Mouse (Mus musculus): Measurements from ENCODE around the gene Ppp2r1b.

The Ppp2r1b gene

DNA sequence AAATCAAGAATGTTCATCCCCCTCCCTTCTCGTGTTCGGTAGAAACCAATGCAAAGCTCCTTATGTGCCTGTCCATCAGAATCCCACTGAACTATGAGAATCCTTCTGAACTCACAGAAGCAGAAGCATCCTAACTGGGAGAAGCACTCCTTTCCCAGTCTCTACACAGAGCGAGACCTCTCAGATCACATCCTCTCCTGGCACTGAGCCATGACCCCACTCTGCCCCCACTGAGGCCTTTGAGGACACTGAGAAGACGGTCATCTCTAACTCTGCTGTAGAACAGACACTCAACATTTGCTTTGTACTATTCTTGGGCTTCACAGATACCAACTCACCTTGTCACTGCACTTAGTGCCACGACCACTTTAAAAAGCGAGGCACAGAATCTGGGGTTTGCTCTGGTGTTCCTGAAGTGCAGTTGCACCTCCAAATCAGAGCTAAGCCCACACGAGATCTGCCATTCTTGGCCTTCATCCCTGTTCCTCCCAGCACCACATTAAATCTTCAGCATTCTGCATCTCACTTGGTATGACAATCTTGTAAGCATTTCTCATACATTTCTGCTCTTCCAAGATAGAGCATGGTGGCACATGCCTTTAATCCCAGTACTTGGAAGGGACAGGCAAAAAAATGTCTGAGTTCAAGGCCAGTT lies 66.9 kb downstream of the Ppp2r1b start:
- in situ Hi-C loops (cut with MboI) = no loop called here

DNA sequence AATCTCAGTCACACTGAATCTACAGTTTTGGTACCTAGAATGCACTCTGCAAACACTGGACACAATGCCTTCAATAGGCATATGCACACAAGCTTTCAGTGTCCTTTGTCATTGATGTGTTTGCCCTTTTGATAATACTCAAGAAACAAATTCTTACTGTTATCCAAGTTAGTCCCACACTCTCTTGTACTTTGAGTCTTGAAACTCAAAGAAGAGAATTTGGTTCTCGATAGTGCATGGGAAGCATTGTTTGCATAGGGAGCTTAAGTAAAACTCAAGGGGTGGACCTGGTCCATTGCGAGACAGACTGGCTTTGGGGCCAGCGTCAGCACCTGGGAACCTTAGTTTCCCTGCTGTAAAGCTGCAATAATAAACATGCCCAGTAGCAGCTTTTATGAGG lies 73.0 kb downstream of the Ppp2r1b start:
- in situ Hi-C loops (cut with MboI) = no loop called here

DNA sequence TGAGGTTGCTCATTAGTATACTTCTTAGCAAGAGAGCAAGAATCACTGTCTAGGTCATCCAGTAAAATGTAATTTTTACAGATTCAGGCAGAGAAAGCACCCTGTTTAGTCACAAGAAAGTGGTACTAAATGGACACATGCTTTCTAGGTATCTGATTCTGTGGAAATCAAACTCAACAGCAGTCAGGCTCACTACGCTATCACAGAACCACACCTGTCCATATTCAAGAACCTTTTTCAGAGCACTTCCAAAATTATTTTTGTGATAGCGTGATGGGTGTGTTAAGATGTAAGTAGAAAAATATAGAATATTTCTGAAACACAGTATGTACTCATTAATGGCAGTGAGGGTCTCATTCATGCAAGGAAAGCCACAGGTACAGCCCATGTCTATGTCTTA lies 74.5 kb downstream of the Ppp2r1b start:
- in situ Hi-C loops (cut with MboI) = no loop called here

DNA sequence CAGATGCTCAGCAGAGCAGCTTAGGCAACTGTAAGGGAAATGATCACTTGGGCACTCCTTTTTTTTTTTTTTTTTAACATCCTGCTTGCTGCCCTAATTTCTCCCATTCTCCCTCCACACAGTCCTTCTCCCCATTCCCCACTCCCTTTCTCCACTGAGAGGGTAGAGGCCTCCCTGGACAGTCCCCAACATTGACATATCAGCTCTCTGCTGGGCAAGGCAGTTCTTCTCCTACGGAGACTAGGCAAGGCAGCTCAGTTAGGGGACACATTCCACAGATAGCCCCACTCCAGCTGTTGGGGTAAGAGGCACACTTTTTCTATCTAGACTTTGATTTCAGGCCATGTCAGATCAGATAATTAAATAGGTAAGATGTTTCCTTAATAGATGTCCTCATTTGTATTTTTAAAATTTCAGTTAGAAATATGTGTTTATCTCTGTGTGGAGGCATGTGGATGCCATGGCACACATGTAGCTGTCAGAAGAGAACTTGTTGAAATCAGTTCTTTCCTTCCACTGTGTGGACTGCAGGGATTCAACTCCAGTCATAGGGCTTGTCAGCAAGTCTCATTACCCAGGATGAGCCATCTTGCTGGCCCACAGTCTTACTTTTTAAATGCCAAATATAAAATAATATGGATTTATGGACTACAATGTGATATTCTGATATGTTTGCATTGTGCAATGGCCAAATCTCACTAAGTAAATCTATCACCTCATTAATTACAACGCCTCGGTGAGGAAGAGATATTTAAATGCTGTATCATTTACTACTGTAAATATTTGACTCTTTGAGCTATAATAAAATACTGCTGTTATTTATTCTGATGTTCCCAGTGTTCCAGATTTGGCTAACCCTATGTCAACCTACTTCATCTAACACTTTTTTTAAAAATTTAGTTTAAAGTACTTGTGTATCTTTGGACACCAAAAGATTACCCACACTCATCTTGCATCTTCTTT lies 76.1 kb downstream of the Ppp2r1b start:
- in situ Hi-C loops (cut with MboI) = no loop called here

DNA sequence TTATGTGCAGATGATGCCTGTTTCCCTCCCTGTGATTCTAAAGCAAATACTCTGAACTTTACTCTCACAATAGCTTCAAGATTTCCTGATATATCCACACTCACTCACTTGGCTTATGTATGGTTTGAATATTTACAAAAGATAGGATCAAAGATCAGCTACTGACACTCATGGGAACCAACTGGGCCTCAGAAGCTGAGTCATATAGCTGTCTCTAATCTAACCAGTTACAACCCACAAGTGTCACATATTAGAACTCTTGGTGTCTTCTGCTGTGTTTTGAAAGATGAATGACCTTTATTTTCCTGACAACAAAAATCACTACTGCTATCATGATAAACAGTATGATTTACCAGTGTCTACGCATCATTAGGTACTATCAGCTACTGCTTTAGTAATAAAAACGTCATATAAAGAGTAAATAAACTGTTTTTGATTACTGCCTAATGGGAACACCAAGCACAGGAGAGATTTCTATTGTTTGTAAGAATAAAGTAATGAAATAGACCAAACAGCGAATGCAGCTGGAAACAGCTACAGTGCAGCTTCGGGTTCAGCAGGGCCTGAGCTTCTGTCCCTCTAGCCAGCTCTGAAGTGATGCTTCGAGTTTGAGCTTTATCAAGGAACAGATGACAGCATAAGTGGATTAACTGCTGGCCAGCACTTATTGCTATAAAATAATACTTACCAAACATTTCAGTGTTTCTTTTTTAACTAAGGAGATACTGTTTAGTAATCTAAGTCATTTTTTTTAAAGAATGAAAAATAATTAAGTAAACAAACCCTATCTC lies 77.5 kb downstream of the Ppp2r1b start:
- in situ Hi-C loops (cut with MboI) = no loop called here

DNA sequence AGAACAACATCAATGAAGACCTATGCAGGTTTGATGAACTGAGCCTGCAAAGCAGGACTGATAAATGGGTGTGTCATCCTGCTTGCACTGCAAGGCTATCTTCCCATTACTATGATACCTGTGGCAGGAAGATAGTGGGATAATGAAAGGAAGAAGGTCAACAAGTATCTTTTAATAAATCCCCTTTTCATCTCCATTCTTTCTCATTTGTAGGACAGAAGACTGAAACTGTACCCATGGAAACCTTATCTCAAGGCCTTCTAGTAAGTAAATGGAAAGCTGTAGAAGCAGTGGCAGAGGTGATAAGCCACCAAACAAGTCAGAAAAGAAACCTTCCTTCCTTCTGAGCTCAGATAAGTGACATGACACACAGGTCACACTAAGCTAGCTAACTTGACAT lies 79.4 kb downstream of the Ppp2r1b start:
- in situ Hi-C loops (cut with MboI) = no loop called here

DNA sequence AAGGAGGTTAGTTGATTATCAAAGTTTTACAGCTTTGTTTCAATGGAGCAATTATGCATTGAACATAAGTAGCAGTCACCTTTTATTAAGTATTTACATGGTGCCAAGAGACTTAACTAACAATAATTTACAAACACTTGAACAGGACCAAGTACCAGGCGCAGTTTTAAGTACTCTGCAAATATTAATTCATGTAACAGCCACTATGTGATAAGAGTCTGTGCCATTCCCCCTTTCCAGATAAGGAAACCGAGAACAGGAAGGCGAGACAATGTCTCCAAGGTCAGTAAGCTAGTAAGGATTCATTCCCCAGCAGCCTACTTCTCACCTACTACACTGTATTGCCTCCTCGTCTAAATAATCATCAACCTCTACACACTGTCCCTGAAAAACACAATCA lies 80.7 kb downstream of the Ppp2r1b start:
- in situ Hi-C loops (cut with MboI) = no loop called here

DNA sequence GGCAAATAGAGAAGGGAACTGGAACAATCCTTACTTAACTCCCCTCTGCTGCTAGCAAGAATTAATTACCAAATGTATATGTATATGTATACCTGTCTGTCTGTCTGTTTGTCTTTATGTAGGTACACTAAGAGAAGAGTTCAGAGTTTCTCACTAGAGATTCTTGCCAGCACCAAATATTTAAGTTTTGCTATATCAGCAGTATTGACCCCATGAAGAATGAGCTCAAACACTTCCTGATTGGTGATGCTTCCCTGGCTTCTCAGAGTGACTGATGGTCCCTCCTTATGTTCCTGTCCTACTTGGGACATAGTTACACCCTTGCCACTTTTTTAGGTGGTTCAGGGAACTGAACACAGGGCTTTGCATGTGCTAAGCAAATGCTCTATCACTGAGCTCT lies 84.9 kb downstream of the Ppp2r1b start:
- in situ Hi-C loops (cut with MboI) = no loop called here

DNA sequence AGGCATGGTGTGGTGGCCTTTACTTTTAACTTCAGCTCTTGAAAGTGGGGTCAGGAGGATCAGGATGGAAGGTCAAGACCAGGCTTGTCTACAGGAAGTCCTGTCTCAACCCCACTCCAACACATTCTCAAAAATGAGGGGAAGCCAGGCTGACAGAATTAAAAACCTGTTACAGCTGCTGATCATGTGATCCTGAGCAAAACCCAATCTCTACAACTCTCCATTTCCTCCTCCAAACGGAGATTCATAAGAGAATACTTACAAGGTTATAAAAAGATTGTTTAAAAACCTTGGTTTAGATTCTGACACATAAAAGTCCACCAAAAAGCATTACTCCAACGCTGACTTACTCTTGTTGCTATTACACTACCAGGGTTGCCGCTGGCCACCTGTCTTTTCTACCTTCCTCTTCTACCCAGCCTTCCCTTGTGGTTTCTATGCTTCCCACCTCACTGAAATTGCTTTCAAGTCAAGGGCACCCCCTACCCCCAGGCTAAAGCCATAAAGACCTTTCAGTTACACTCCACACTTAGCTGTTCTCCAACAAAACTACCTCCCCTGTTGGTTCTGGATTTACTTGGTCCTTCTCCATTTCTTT lies 96.8 kb downstream of the Ppp2r1b start:
- in situ Hi-C loops (cut with MboI) = no loop called here

DNA sequence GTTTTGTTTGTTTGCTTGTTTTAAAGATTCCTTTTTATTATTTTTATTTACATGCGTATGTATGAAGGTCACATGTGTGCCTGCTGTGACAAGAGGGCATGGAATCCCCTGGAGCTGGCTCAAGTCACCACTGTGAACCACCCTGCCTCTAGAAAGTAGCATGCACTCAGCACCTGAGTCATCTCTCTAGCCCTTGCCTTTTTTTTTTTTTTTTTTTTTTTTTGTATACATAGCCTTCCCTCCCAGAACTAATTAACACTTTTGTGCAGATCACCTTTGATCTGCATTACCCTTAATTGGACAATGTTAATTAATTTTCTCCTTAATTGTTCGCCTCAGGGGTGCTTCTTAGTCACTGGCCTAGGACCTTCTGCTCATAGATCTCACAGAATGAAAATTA lies 97.6 kb downstream of the Ppp2r1b start:
- in situ Hi-C loops (cut with MboI) = no loop called here
